Mouse (Mus musculus): ENCODE results near the gene Gm26992.

DNA sequence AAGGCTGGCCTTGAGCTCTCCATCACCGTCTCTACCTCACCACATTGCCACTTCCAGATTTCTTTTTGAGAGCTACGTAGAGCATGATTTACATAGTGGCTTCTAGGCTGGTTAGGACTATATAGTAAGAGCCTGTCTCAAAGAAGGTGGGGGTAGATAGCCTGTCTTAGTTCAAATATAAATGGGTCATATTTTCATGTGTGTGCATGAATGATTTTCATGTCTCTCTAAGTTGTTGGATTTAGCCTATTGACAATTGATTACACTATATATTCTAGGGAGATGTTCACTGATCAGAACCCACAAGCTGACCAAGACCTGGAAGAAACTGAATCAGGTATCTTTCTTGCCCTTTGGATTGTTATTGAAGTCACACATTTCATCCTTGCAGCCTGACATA is at the start of gene Gm26992:
- TF ChIP-seq POLR2A (IDR thresholded peaks at IDR 0.05; ENCODE audit: borderline replicate concordance, insufficient read depth, low read length) (no peak), CTCF (IDR thresholded peaks at IDR 0.05; ENCODE audit: borderline replicate concordance, insufficient read depth, low read depth, low read length) (no peak)

Measured in cerebellum, adult 2 months (tissue).